Mouse (Mus musculus) frontal cortex, postnatal 14 days (tissue): ENCODE measurements around the gene Smc5.

Experiments used
- DNase-seq, 2 experiments: peaks; one replicate each; pipeline ENCODE4 v3.0.0; 2022; ENCODE audit warnings: low spot score in 2 of 2

Gene Smc5

DNA sequence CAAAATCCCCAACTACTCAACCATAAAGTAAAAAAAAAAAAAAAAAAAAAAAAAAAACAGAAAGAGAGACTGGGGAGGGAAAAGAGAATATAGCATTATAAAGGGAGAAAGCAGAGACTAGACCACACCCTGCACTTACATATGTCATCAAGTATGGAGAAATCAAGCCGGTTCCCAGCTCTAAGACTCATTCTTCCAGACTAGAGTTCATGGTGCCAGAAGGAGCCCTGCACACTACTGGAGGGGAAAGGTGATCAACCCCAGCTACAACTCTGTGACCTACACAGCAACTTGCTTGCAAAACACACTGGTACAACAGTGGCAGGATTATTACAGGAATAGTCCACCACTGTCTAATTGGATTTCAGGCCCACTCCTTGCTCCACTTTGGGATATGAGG is 84.0 kb downstream of the Smc5 start:
- DNase-seq = no peak

DNA sequence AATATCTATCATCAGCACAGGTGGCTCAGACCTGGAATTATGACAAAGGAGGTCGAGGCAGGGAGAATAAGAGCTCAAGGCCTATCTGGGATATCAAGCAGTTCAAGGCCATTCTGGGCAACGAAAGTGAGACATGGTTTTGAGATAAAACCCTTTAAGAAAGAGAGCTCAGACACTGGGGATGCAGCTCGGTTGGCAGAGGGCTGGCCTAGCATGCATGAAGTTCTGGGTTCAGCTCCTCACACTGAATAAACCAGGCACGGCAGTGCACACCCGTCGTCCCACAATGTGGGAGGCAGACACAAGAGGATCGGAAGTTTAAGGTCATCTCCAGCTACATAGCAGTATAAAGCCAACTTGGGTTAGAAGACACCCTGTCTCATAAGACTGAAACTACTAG is 84.7 kb downstream of the Smc5 start:
- DNase-seq = no peak

DNA sequence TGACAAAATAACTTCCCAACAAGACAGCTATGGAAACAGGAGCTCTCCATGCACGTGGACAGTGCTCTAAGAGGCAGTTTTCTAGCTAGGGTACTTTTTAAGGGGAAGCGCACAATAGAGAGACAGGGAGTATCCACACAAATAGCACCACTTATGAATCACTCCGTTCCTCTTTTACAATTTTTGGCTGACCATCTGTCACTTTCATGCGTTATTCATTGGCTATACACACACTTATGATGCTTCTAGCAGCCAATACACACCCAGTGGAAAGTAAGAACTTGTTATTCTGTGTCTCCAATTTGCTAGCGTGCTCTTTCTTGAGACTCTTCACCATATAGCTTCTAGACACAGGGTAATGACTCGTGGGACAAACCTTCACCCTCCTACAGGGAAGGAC is 86.0 kb downstream of the Smc5 start:
- no peak for DNase-seq

DNA sequence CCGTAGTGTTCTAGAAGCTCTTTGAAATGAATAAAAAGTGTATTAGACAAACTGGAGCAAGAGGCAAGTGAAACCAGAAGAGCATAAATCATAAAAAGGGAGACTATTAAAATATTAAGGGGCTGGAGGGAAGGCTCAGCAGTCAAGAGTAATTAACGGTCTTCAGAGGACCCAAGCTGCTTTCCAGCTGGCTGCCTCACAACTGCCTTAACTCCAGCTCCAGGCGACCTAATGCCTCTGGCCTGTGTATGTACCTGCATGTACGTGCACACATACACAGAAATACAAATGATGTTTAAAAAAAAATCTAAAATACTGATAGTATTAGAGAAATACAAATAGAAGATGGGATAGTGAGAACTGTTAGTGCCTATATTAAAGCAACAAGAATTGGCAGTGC is 89.6 kb downstream of the Smc5 start:
- DNase-seq = no peak

DNA sequence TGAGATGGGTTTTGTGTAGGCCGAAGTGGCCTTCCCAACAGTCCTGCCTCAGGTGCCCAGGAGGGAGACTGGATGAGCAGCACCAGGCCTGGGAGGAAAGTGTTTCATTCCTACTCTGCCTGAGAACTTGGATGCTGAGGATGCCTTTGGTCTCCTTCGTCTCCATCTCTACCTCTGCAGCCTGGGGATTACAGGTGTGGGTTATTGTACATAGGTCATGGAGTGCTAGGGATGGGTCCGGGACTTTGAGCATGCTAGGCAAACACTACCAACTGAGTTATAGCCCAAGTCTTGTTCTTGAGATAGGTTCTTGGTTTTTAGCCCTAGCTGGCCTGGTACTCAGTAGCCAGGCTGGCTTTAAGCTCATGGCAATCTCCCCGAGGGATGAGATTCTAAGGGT is 90.2 kb downstream of the Smc5 start:
- no peak for DNase-seq

DNA sequence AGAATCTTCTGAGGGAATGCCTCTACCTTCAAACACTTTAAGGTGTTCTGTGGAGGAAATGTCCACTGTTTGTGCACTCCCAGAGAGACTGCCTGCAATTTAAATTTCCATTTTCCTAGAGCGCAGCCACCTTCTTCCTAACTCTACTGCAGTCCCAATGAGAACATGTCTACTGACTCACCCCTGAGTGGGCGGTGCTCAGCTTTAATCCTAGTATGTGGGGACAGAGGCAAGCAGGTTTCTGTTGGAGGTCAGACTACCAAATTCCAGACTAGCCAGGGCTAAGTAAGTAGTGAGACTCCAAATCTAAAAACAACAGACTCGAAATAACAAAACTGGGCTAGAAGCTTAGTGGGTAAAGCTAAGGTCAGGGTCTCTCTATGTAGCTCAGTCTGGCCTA is 95.2 kb downstream of the Smc5 start:
- DNase-seq = no peak

DNA sequence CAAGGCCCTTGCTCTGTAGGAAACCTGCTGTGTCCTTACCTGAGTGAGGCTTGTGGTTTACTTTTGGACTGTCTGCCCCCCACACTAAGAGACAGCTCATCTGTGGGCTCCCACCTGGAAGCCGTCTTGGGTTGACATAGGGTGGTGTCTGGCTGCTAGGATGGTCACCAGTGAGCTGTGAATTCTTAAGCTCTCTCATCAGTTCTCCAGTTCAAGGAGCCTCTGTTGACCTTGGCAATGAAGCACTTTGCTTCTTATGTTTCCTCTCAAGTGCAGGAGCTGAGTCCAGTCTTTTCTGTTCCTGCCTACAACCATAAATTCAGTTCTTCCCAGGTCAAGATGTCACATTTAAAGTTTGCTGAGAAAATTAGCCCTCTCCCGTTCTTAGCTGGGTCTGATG is 98.2 kb downstream of the Smc5 start:
- no peak for DNase-seq

DNA sequence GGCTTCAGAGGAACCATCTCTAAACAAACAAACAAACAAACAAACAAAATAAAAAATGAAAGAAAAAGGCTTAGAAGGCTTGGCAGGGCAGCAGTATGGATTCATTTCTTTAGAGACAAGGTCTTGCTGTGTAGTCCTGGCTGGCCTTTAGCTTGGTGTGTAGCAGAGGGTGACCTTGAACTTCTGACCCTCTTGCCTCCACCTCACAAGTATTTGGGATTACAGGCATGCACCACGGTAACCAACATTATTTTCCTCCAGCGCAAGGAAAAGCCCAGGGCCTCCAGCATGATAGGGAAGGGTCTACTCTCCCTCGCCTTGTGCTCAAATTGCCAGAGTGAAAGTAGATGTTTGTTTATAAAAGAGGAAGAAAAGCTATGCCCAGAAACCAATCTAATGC is 98.6 kb downstream of the Smc5 start:
- DNase-seq = no peak

DNA sequence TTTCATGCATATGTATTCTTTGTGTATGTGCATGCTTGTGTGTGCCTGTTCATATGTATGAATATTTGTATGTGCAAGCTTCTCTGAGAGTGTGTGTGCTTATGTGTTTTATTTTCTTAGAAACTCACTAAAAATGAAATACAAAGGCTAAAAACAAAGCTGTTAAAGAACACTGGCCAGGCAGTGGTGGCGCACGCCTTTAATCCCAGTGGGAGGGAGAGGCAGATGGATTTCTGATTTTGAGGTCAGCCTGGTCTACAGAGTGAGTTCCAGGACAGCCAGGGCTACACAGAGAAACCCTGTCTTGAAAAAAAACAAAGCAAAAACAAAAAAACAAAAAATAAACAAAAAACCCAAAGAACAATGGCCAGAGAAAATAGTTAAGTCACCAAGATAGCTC is 102.6 kb downstream of the Smc5 start:
- no peak for DNase-seq

DNA sequence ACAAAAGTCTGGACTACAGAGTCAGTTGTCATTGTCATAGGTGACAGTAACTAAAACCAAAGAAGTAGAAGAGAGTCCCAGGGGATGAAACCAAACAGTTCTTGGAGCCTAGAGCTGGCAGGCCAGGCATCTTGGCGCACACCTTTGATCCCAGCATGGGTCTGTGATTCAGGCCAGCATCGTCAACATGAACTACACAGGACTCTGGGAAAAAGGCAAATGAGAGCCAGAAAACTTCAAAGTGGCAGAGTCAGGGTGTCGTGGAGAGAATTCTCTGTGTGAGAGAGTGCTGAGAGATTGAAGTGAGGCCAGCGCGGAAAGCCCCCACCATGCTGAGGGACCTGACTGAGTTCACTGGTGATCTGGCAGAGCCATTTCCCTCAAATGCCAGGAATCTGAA is 103.2 kb downstream of the Smc5 start:
- DNase-seq = no peak

DNA sequence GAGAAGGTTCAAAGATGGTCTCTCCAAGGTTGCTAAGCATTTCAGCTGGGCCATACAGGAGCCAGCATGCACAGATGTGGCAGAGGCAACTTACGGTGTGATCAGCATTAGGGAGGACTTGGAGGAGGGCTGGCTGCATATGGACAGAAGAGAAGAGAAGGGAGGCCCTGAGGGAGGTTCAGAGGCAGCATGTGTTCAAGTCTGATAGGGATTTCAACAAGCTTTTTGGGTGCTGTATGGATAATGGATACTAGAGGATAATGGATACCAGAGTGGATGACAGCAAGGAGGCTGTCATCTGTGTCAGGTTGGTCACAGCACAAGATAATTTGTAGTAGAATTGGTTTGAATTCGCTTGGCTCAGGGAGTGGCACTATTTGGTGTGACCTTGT is 104.0 kb downstream of the Smc5 start:
- DNase-seq = no peak

DNA sequence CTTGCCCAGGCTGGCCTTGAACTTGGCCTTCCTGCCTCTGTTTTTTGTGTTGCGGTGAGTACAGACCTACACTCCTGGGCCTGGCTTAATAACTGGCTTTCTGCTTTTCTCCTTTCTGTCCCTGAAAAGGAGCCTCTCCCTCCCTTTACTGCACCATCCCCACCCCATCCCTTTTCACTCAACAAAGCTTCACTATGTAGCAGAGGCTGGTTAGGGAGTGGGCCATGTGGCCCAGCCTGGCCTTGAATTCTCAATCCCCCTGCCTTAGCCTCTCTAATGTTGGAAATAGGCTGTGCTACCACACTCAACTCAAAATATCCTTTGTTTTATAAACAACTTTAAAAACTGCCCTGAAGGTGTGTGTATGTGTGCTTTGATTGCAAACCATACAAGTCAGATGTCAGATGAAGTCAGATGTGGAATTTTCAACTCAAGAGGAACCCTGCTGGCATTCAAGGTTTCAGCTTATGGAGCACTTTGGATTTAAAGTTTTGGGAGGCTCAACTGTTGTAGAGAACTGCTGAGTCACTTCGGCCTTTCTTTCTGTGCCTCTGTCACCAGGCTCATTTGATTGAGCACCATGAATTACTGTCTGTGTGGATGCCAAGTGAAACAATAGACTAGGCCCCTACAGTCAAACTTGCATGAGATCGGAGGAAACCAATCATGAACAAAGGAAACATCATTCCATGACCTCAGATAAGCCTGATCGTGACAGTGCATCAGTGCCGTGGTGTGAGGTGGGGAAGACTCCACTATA is 104.6 kb downstream of the Smc5 start:
- no peak for DNase-seq

DNA sequence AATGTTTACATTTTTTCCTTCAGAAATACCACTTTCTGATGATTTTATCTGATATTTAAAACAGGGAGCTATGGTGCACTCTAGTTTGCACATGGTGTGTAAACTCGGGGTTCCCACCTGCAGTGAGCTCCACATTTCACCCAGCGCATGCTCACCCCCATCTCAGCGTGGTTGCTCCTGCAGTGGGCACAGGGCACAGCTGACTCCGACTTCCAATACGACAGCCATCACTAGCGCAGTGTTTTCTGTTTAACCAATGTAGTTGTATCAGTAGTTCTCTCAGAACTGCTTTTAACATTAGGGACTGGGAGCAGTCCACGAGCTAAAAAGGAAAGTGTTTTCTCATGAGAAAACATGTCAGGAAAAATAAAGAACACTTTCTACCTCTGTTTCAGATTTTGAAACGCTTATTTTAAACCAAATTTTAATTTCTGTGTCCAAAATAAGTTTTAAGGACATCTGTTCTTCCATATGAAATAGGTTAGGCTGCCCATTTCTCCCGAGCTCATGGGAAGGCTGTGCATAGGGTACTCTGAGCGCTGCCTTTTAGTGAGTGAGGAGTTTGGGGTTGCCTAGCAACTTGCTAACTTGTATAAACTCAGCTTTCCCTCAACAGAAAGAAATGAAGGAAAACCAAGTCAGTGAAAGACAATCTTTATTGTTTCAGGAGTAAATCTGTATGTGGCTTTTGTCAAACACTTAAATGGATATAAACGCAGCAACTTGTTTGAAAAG is 107.0 kb downstream of the Smc5 start:
- DNase-seq = no peak

DNA sequence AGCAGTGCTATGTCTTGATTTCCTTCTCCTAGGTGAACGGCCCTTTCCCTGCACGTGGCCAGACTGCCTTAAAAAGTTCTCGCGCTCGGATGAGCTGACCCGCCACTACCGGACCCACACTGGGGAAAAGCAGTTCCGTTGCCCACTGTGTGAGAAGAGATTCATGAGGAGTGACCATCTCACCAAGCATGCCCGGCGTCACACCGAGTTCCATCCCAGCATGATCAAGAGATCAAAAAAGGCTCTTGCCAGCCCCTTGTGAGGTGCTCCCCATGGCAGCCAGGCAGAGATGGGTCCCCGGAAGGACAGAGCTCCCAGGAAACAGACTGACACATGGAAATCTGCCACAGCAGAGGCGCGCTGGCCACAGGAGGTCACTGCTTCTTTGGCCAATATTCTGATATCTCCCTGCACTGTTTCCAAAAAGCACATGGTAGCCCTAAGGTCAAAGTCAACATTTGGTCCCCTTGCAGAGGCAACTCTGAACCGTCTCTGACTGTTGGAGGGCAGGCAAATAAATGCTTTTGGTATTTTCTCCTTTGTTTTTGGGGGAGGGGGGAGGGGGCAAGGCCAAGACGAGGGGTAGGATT is 109.0 kb downstream of the Smc5 start:
- DNase-seq = no peak

DNA sequence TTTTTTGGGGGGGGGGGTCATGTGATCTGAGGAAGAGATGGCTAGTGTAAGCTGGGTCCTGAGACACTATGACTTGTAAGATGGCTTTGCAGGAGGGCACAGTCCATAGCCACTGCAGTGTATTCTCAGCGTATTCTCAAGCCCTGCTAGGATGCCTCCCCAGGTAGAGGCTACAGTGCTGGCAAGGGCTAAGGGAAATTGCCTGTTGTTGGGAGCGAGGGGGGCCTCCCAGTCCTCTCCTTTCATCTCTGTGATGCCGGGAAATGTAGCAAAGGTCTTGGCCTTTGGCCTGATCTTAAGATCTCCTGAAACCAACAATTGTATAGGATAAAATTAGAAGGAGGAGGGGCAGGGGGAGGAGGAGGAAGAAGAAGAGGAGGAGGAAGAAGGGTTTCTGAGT is 110.3 kb downstream of the Smc5 start:
- no peak for DNase-seq

DNA sequence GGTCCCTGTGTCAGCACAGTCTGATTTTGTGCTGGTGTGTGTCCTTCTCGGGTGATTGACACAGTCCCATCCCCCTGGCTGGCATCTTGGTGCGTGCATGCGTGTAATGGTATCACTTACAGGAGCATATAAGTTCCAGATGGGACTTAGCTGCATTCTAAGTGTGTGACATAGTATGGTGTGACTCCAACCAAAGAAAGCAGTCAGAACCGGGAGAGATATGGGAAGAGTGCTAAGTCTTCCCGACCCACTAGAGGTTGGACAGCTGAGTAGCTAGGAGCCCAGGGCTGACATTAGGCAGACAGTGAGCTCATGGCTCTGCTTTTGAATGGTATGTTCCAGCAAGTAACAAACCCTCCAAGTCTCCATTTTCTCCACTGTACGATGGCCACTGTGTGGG is 110.8 kb downstream of the Smc5 start:
- DNase-seq = no peak

DNA sequence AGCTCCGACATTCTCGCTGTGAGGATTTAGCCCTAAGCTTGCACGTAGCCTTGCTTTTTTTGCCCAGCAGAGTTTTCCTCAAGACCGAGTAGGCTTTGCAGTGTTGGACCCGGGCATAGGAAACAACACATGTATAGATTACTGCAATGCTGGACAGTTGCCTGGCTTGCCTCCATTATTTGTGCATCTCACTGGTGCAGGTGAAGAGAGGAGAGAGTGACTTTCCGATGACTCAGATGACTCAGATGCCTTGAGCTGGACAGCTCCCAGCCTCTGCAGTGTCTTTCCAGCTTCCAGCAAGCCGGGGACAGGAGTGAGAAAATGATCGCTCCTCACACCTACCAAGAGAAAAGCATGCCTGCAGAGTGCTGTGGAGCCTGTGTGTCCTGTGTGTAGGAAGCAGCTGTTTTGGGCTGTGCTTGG is 111.3 kb downstream of the Smc5 start:
- DNase-seq = no peak

DNA sequence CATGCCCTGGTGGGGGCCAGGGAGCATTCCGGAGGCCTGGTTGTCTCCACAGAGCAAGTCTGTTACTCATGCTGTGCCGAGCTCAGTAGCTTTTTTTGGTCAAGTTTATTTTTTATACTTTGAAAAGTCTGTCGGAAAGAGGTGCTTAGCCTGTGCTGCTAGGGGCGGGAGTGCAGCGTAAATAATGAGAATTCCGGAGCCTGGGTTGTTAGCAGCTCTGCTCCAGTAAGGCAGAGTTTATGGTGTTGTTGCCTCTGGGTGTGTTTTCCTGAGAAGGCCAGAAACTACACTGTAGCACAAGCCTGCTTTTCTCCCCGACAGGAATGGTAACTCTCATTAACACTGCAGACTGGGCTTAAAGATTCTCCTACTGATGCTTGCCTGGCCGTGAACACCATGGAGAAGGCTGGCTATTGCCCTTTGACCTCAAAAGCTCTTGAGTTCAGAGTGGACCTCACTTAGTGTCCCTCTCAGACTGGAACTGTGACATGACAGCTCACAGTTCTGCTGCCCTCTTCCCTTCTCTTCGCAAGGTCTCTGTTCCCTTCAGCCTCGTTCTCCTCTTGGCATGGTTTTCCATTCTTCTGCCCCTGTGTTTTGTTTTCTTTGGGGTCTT is 113.8 kb downstream of the Smc5 start:
- DNase-seq = no peak
